Mouse (Mus musculus) induced T-regulatory cell, adult 2 months (primary cell): Measurements from ENCODE around the gene Rubcn.
A peak's percentile ranks its signal among the peaks of the same experiment; 100 is the strongest.
"Not testable (repeated sequence)": the region's sequence is repeated elsewhere in the genome, so short reads cannot be mapped to it uniquely, and the experiment has no call there.

Source experiments
- DNase-seq: peaks from one replicate; pipeline ENCODE4 v3.0.0-alpha.2; 2012; ENCODE audit warnings: low read depth

Rubcn gene

GRCm38 (mm10) chr16:32877343-32878156 lies at the start of gene Rubcn, which contains the start of gene Fyttd1:
Gene Rubcn (minus strand): TSS chr16:32877766.
Gene Fyttd1 (plus strand): TSS chr16:32877500.
- DNase-seq: peak; percentile 95

- DNase-seq: no peak
Observed at GRCm38 (mm10) chr16:32927044-32927443, 49.5 kb upstream of the Rubcn start.

- not testable (repeated sequence) for DNase-seq
Observed at GRCm38 (mm10) chr16:32926629-32927028, 49.1 kb upstream of the Rubcn start.

- DNase-seq: peak; percentile 81
Observed at GRCm38 (mm10) chr16:32915292-32916068, 37.9 kb upstream of the Rubcn start.

GRCm38 (mm10) chr16:32913937-32914881 lies 36.6 kb upstream of the Rubcn start, which contains the start of gene Lrch3:
Gene Lrch3 (plus strand): TSS chr16:32914100.
- peak; percentile 95 for DNase-seq

GRCm38 (mm10) chr16:32913212-32913611 lies 35.6 kb upstream of the Rubcn start:
- DNase-seq: peak; percentile 50

GRCm38 (mm10) chr16:32906727-32907126 lies 29.2 kb upstream of the Rubcn start:
- no peak for DNase-seq

GRCm38 (mm10) chr16:32906186-32906585 lies 28.6 kb upstream of the Rubcn start:
- DNase-seq: no peak

GRCm38 (mm10) chr16:32902051-32902428 lies 24.5 kb upstream of the Rubcn start:
- no peak for DNase-seq

- DNase-seq: no peak
Observed at GRCm38 (mm10) chr16:32901360-32902050, 23.9 kb upstream of the Rubcn start.

- DNase-seq: no peak
Observed at GRCm38 (mm10) chr16:32896126-32896525, 18.6 kb upstream of the Rubcn start.

GRCm38 (mm10) chr16:32889881-32890280 lies 12.3 kb upstream of the Rubcn start:
- DNase-seq: no peak

- DNase-seq: peak; percentile 45
Observed at GRCm38 (mm10) chr16:32887996-32888395, 10.4 kb upstream of the Rubcn start.

- peak; percentile 22 for DNase-seq
Observed at GRCm38 (mm10) chr16:32881538-32881937, 4.0 kb upstream of the Rubcn start.

- DNase-seq: peak; percentile 25
Observed at GRCm38 (mm10) chr16:32878972-32879926, 1.7 kb upstream of the Rubcn start.

- peak; percentile 58 for DNase-seq
Observed at GRCm38 (mm10) chr16:32878157-32878598, 612 bp upstream of the Rubcn start.

- no peak for DNase-seq
Observed at GRCm38 (mm10) chr16:32876831-32877230, 735 bp downstream of the Rubcn start.

- DNase-seq: no peak
Observed at GRCm38 (mm10) chr16:32875847-32876246, 1.7 kb downstream of the Rubcn start.

GRCm38 (mm10) chr16:32875281-32875680 lies 2.3 kb downstream of the Rubcn start:
- DNase-seq: not testable (repeated sequence)

GRCm38 (mm10) chr16:32873366-32873765 lies 4.2 kb downstream of the Rubcn start:
- DNase-seq: no peak
